Mouse (Mus musculus) liver, embryonic 14.5 days (tissue): ENCODE results near the gene Me3. TPM values are rescaled to one million over a fixed set of nuclear protein-coding genes. Genes with fewer than 3 reads are reported as not detected.

Experiments
- ATAC-seq: fragments of 200-750 bp; cut with Nextera tagmentation; 2 replicates; pipeline ENCODE4 v1.8.0; 2017; ENCODE audit warnings: moderate number of reproducible peaks, mild to moderate bottlenecking, moderate library complexity; ENCODE audit not compliant: insufficient read depth
- DNase-seq, 3 experiments: peaks; one replicate each; pipeline ENCODE4 v3.0.0-alpha.2; 2012 to 2013; ENCODE audit warnings: low read depth in 3 of 3, low spot score in 3 of 3
- H3K27ac ChIP-seq: fragments of 300-500 bp; sonication (generic); 2 replicates; pipeline ENCODE4 v1.5.1; 2014; ENCODE audit warnings: moderate library complexity, mild to moderate bottlenecking, control low read depth, inconsistent platforms
- H3K27me3 ChIP-seq: fragments of 300-500 bp; sonication (generic); 2 replicates; pipeline ENCODE4 v1.6.1; 2014; ENCODE audit warnings: mild to moderate bottlenecking, low read length, moderate library complexity; ENCODE audit not compliant: control insufficient read depth, insufficient read depth
- H3K36me3 ChIP-seq: fragments of 300-500 bp; sonication (generic); replicated peaks from 2 replicates; pipeline ENCODE4 v1.6.1; 2014; ENCODE audit warnings: low read depth; ENCODE audit not compliant: control insufficient read depth, insufficient read depth
- H3K4me1 ChIP-seq, 2 experiments: fragments of 200-500 bp in 1 of 2; fragments of 300-500 bp in 1 of 2; sonication (generic) in 1 of 2; replicated peaks; 2 replicates each; pipeline ENCODE4 v1.6.1; 2012 to 2014; ENCODE audit warnings: antibody characterized with exemption in 1 of 2, inconsistent platforms in 1 of 2, low read length in 1 of 2; ENCODE audit not compliant: control insufficient read depth in 2 of 2, insufficient read depth in 2 of 2
- H3K4me2 ChIP-seq: fragments of 300-500 bp; sonication (generic); 2 replicates; pipeline ENCODE4 v1.6.1; 2014; ENCODE audit warnings: low read depth, mild to moderate bottlenecking, control low read depth, moderate library complexity
- H3K4me3 ChIP-seq, 2 experiments: fragments of 200-500 bp in 1 of 2; fragments of 300-500 bp in 1 of 2; sonication (generic) in 1 of 2; 2 replicates each; pipeline ENCODE4 v1.5.1; 2012 to 2014; ENCODE audit warnings: low read depth in 2 of 2, low read length in 2 of 2, mild to moderate bottlenecking in 2 of 2, control low read depth in 1 of 2, inconsistent platforms in 1 of 2, moderate library complexity in 1 of 2; ENCODE audit not compliant: insufficient read depth in 1 of 2
- H3K9ac ChIP-seq: fragments of 300-500 bp; sonication (generic); replicated peaks from 2 replicates; pipeline ENCODE4 v1.6.1; 2014; ENCODE audit warnings: mild to moderate bottlenecking, control low read depth, moderate library complexity
- H3K9me3 ChIP-seq: fragments of 300-500 bp; sonication (generic); 2 replicates; pipeline ENCODE4 v1.6.1; 2016; ENCODE audit warnings: low read length, mixed read lengths; ENCODE audit not compliant: control insufficient read depth
- CTCF ChIP-seq: IDR thresholded peaks from 2 replicates; pipeline ENCODE4 v1.5.1; 2016; ENCODE audit warnings: antibody characterized with exemption, low read depth, control low read depth
- EP300 ChIP-seq: IDR thresholded peaks from 2 replicates; pipeline ENCODE4 v1.6.1; 2016; ENCODE audit warnings: antibody characterized with exemption, low read depth
- WGBS: fragments of 180-500 bp; shearing (Covaris S2); extraction: QIAGEN DNeasy Blood & Tissue Kit; methylation state at CpG from one replicate; pipeline ENCODE4 v1.1.7; 2014; ENCODE audit not compliant: insufficient replicate concordance; 5-methylcytosine and 5-hydroxymethylcytosine counted together
- polyA plus RNA-seq, 2 experiments: library from polyadenylated mRNA; depleted of rRNA in 1 of 2; stranded (reverse) in 1 of 2; unstranded in 1 of 2; fragments of >200 nt; fragmentation: Nextera tagmentation in 1 of 2; extraction: Ambion mirVana in 1 of 2; gene quantifications; 2 replicates each; pipeline versions ENCODE4 v1.2.1 to v1.2.3; 2012 to 2014

Gene Me3
- polyA plus RNA-seq, 2 experiments: not detected

DNA sequence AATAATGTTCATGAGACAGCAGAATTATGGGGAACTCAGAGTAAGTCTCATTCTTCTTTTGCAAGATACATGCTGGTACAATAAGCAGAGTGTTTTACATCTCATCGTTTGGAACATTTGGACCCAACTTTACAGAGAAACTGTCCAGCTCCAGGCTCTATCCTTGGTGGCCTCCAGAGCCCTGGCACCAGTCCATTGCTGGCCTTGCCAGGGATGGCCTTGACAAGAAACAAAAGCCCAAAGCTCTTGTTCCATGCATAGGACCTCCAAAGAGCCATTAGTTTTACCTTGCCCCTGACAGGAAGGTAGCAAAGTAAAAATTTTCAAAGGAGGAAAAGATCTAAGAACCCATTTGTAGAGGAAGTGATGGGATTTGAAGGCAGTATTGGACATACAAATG, 160.4 kb downstream of the Me3 start:
- DNase-seq: no peak
- 55% methylated on average over 1 of the region's 1 CpGs for WGBS
- no peak for ATAC-seq

DNA sequence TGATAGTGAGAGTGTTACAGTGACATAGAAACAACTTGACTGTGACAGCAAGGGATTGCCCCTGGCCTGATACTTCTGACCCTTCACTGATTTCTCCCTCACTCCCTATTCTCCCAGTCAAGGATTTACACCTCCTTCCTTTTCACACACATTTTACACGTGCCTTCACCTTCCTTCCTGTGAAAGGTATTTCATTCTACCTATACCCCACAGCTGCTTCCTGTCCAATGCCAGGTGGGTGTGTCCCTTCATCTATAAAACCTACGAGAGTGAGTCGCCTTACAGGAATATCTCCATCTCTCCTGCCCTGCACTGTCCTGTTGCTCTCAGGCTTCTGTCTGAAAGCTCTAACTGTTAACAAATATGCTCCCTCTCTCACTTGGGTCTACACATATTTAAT, 163.2 kb downstream of the Me3 start:
- WGBS: 39% methylated on average over 3 of the region's 3 CpGs
- no peak for TF ChIP-seq CTCF
- Histone ChIP-seq H3K4me2 (no peak overlapping the region), H3K27ac (no peak overlapping the region), H3K4me1 (no peaks in the 10 kb centered on the region), H3K36me3 (no peaks in the 10 kb centered on the region), H3K27me3 (no peaks in the 10 kb centered on the region), H3K9me3 (no peaks in the 10 kb centered on the region), H3K4me3 (no peak overlapping the region), H3K9ac (no peak overlapping the region)
- DNase-seq: no peak
- no peak for ATAC-seq

More for the DNA sequence above, 160.4 kb downstream of the Me3 start:
- Histone ChIP-seq H3K27me3 (no peaks in the 10 kb centered on the region), H3K36me3 (no peaks in the 10 kb centered on the region), H3K9me3 (no peaks in the 10 kb centered on the region), H3K27ac (no peak overlapping the region), H3K9ac (no peak overlapping the region), H3K4me2 (no peak overlapping the region), H3K4me3 (no peak overlapping the region), H3K4me1 (no peaks in the 10 kb centered on the region)
- no peak for TF ChIP-seq EP300
- TF ChIP-seq CTCF: no peak

DNA sequence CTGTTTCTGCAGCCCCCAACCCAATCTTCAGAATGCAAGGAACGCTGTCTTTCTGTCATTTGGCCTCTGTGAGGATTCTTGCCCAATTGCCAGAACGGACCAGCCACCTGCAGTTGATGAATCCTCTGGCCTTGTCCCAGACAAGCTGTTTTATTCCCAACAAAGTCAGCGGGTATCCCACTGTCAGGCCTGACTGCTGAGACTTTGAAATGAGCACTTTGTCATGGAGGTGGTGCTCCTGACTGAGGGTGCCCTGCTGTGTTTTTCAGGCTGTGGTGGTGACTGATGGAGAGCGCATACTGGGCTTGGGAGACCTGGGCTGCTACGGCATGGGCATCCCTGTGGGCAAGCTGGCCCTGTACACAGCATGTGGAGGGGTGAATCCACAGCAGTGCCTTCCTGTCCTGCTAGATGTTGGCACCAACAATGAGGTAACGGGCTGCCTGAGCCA, 164.2 kb downstream of the Me3 start:
- no peaks in the 10 kb centered on the region for H3K9me3 ChIP-seq
- H3K27me3 ChIP-seq: no peaks in the 10 kb centered on the region
- WGBS: 34% methylated on average over 6 of the region's 6 CpGs
- no peak overlapping the region for H3K27ac ChIP-seq
- no peaks in the 10 kb centered on the region for H3K36me3 ChIP-seq
- no peaks in the 10 kb centered on the region for H3K4me1 ChIP-seq
- DNase-seq (no peak), ATAC-seq (no peak)
- no peak overlapping the region for H3K9ac ChIP-seq
- H3K4me2 ChIP-seq: no peak overlapping the region
- TF ChIP-seq CTCF (no peak), EP300 (no peak)
- H3K4me3 ChIP-seq: no peak overlapping the region

DNA sequence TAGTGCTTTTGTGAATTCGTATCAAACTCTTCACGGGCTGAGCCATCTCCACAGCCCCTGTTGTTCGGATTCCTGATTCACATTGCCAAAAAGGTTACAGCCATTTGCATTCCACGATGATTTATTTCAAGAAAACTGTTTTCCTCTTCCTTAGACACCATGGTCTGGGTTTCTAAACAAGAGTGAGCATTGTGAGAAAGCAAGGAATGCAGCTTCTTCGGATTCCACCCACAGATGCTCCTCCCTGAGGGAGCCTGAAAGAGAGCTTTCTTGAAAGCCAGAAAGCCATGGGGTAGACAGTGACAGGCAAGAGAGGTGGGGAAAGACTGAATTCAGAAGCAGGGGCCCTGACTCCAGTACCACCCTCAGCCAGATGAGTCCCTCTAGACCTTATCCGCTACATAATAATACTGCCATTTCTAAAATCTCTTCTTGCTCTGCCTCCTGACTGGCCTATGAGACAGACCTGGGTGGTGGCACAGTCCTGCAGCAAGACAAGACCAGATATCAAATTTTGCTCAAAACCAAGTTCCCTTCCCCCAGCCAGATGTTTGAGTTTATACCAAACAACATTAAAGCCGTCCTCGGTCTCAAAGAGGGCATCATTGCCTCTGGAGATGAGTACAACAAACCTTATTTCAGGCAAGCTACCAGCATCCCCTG, 166.3 kb downstream of the Me3 start:
- Histone ChIP-seq H3K4me1 (no peaks in the 10 kb centered on the region), H3K27me3 (no peaks in the 10 kb centered on the region), H3K27ac (no peak overlapping the region), H3K9ac (no peak overlapping the region), H3K4me2 (no peak overlapping the region), H3K4me3 (no peak overlapping the region), H3K9me3 (no peaks in the 10 kb centered on the region), H3K36me3 (no peaks in the 10 kb centered on the region)
- WGBS: 47% methylated on average over 8 of the region's 8 CpGs
- TF ChIP-seq CTCF (no peak), EP300 (no peak)
- no peak for ATAC-seq
- DNase-seq: no peak

DNA sequence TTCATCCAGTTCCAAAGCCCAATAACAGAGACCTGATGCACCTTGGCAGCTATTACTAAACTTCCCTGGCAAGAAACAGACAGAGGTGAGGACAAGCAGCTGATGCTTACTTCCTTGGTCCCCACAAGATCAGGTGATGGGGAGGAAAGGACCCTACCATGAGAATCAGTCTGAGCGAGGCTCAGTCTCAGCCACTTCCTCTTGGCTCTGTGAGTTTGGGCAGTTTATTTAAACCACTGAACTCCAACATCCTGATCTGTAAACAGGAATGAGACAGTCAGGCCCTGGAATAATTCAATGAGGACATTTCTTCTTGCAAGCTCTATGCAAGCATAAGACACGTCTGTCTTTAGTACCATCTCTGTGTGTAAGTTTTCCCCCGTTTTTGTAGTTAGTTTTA, 170.3 kb downstream of the Me3 start:
- no peaks in the 10 kb centered on the region for H3K27me3 ChIP-seq
- H3K9me3 ChIP-seq: no peaks in the 10 kb centered on the region
- no peak for ATAC-seq
- TF ChIP-seq CTCF (no peak), EP300 (no peak)
- H3K4me1 ChIP-seq: no peaks in the 10 kb centered on the region
- H3K9ac ChIP-seq: no peak overlapping the region
- H3K36me3 ChIP-seq: no peaks in the 10 kb centered on the region
- no peak overlapping the region for H3K4me2 ChIP-seq
- no peak overlapping the region for H3K27ac ChIP-seq
- no peak for DNase-seq
- H3K4me3 ChIP-seq: no peak overlapping the region
- 31% methylated on average over 3 of the region's 3 CpGs for WGBS
